Mouse (Mus musculus) left cerebral cortex, postnatal 4 days (tissue): ENCODE measurements at regions not wholly inside any gene's neighbourhood (a gene's known extent, or its start where the extent isn't known, plus 50 kb on each side); places are given as distances from the start of the nearest gene placed in this dataset.

Source experiments
- DNase-seq: peaks from one replicate; pipeline ENCODE4 v3.0.0-alpha.2; 2022
- intact Hi-C: fragments of 180-260 bp; cut with DNase I; formaldehyde crosslinking; loops from one replicate; pipeline ENCODE4 v1.15.1; 2025

DNA sequence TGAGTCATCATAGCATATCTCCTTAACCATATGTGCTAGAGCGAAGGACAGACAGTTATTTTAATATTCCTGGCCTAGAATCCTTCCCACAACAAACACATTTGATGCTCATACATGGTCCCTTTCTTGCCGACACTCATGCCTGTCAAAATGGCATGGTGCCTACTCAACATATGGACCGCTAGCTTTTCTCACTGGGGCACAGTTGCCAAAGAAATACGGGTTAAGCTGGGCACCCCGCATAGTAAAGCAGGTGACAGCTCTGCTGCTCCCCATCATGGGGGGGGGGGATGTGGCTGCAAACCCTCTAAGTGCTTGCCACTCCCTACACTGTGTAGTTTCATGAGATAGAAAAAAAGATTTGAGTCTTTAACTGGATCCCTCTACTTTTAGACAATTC, 90.7 kb upstream of the Galnt5 start:
- peak; percentile 85 for DNase-seq
- intact Hi-C loops = loop anchor here (10.0 kb wide), 1 partner anchor 792 kb away; no protein-coding TSS in a partner anchor

GRCm38 (mm10) chr2:57909706-57910105, 88.0 kb upstream of the Galnt5 start:
- intact Hi-C loops = loop anchor here (10.0 kb wide), 2 partner anchors 205 to 795 kb away; no protein-coding TSS in a partner anchor
- peak; percentile 25 for DNase-seq

- DNase-seq = peak; percentile 49
- intact Hi-C loops = loop anchor here (5.0 to 10.0 kb wide), 2 partner anchors 212 to 1799 kb away; no protein-coding TSS in a partner anchor
Observed at GRCm38 (mm10) chr2:57916375-57917023, 81.2 kb upstream of the Galnt5 start.

DNA sequence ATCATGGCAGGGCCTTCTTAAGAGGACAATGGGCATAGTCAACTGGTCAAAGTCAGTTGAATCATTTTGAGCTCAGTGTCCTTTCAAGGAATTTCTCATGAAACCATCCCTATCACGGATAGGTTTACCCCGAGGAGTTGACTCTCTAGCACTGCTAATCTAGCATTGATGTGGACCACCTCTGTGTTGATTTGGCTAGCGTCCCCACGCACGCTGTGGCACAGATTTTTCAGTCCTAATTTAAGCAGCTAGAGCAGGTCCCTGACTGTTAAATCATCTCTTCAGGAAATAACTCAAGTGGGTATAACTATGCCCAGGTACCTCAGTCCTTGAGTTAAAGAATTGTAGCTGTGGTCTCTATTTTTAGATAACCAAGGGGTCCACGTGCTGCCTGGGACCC, 80.0 kb upstream of the Galnt5 start:
- DNase-seq = no peak

DNA sequence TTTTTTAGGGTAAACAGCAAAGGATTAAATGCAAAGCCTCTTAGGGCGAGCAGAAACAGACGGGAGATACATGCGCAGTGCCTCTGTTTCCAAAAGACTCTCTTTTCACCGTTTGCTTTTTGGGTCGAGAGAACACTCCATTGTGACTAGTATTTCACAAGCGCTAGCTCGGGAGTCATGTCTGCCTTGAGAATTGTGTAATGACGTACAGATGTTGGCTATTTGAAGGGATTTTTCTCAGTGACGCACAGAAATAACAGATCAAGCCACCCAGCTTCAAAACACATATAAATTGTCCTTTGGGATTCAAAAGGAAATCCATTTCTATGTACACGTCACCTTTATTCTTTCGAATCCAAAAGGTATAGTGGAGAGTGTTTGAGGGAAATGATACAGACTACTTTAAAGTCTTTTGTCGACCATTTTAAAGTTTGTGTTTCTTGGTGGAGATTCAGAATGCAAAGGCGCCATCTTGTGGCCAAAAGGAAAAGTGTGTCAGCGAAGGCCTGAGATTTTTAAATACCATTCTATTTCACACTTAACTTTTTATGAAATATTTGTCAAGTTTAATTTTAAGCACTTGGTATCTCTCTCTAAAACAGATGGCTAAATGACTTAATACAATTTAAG, 78.5 kb upstream of the Galnt5 start:
- intact Hi-C loops = loop anchor here (5.0 to 10.0 kb wide), 2 partner anchors 214 to 1802 kb away; no protein-coding TSS in a partner anchor
- peak; percentile 36 for DNase-seq

More for the DNA sequence above, 80.0 kb upstream of the Galnt5 start:
- intact Hi-C loops = loop anchor here (5.0 to 10.0 kb wide), 2 partner anchors 213 to 1800 kb away; no protein-coding TSS in a partner anchor

DNA sequence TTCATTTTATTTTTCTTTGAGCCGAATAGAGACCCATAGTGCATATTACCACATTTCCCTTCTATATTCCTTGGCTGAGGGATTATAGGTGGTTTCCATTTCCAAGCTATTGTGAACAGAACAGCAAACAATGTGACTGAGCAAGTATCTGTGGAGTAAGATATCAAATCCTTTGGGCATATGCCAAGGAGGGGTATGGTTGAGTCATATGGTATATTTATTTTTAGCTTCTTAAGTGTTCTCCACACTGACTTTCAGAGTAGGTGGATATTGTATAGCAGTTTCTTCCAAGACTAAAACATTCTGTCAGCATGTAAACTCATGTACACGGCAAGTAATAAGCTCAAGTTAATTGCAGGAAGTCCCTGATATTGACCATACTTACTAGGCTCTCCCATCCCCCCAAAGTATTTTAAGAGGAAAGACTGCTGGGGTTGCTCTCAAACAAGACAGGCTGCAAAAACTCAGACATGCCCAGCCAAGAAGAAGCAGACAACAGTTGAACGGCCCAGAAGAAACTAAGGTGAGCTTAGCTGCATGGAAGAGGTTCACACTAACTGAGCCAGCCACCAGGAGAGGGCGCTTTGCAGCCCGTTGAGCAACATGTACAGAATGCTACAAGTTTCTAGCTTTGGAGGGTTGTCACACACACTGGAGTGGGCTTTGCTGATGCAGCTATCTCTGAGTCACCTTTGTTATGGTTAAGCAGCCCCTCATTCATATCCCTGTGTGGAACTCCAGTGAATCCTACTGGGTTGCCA, 63.4 kb upstream of the Galnt5 start:
- DNase-seq = peak; percentile 5
- intact Hi-C loops = no loop called here
